Mouse (Mus musculus) right cerebral cortex, postnatal 36 days (tissue): ENCODE measurements at regions not wholly inside any gene's neighbourhood (a gene's known extent, or its start where the extent isn't known, plus 50 kb on each side); places are given as distances from the start of the nearest gene placed in this dataset.

Experiments
- DNase-seq, 2 experiments: peaks; one replicate each; pipeline ENCODE4 v3.0.0; 2022; ENCODE audit warnings: low spot score in 2 of 2, mixed read lengths in 1 of 2

- no peak for DNase-seq
Measured at GRCm38 (mm10) chr13:53596871-53597800, 124.3 kb upstream of the Msx2 start.

GRCm38 (mm10) chr13:53592755-53593154 is 119.9 kb upstream of the Msx2 start:
- DNase-seq: no peak

- no peak for DNase-seq
Measured at GRCm38 (mm10) chr13:53586771-53587170, 113.9 kb upstream of the Msx2 start.

GRCm38 (mm10) chr13:53584504-53585130 is 111.7 kb upstream of the Msx2 start:
- DNase-seq: no peak

- DNase-seq: no peak
Measured at GRCm38 (mm10) chr13:53553876-53554577, 81.2 kb upstream of the Msx2 start.

GRCm38 (mm10) chr13:53553192-53553875 is 80.5 kb upstream of the Msx2 start:
- no peak for DNase-seq

GRCm38 (mm10) chr13:53548396-53548795 is 75.5 kb upstream of the Msx2 start:
- no peak for DNase-seq

GRCm38 (mm10) chr13:53543291-53543690 is 70.4 kb upstream of the Msx2 start:
- DNase-seq: no peak

- no peak for DNase-seq
Measured at GRCm38 (mm10) chr13:53539797-53540196, 66.9 kb upstream of the Msx2 start.

GRCm38 (mm10) chr13:53537937-53538336 is 65.1 kb upstream of the Msx2 start:
- DNase-seq: no peak

- DNase-seq: no peak
Measured at GRCm38 (mm10) chr13:53535781-53536425, 63.0 kb upstream of the Msx2 start.

GRCm38 (mm10) chr13:53533738-53534137 is 60.9 kb upstream of the Msx2 start:
- no peak for DNase-seq

- DNase-seq: no peak
Measured at GRCm38 (mm10) chr13:53526880-53527279, 54.0 kb upstream of the Msx2 start.

- no peak for DNase-seq
Measured at GRCm38 (mm10) chr13:53522807-53523206, 49.9 kb upstream of the Msx2 start.
